Mouse (Mus musculus): ENCODE measurements around the gene Smg6.

GRCm38 (mm10) chr11:74961953-74962352 lies 36.3 kb downstream of the Smg6 start:
- TF ChIP-seq CTCF (IDR thresholded peaks at IDR 0.05; ENCODE audit: borderline replicate concordance, extremely low read depth, insufficient read depth, insufficient read length): no peak
- no peak for TF ChIP-seq POLR2A (IDR thresholded peaks at IDR 0.05; ENCODE audit: borderline replicate concordance, extremely low read depth, insufficient read depth, insufficient read length, poor library complexity, severe bottlenecking)

All from brain, embryonic 14.5 days (tissue).